Mouse (Mus musculus) lung, embryonic 14.5 days (tissue): ENCODE results near the gene Mfng. TPM values are rescaled to one million over a fixed set of nuclear protein-coding genes. Genes with fewer than 3 reads are reported as not detected.

Experiments
- ATAC-seq: fragments of 200-750 bp; cut with Nextera tagmentation; 2 replicates; pipeline ENCODE4 v1.8.0; 2017; ENCODE audit warnings: mild to moderate bottlenecking, moderate TSS enrichment, moderate library complexity; ENCODE audit not compliant: insufficient read depth
- DNase-seq: peaks from one replicate; pipeline ENCODE4 v3.0.0-alpha.2; 2015
- H3K27ac ChIP-seq: fragments of 300-500 bp; sonication (generic); 2 replicates; pipeline ENCODE4 v1.5.1; 2014; ENCODE audit warnings: low read depth, mild to moderate bottlenecking, moderate library complexity
- H3K27me3 ChIP-seq: fragments of 300-500 bp; sonication (generic); 2 replicates; pipeline ENCODE4 v1.6.1; 2014; ENCODE audit warnings: low read length, control low read depth; ENCODE audit not compliant: insufficient read depth
- H3K36me3 ChIP-seq: fragments of 300-500 bp; sonication (generic); 2 replicates; pipeline ENCODE4 v1.6.1; 2014; ENCODE audit warnings: control low read depth; ENCODE audit not compliant: insufficient read depth
- H3K4me1 ChIP-seq: fragments of 300-500 bp; sonication (generic); 2 replicates; pipeline ENCODE4 v1.6.1; 2014; ENCODE audit warnings: antibody characterized with exemption, control low read depth; ENCODE audit not compliant: insufficient read depth
- H3K4me2 ChIP-seq: fragments of 300-500 bp; sonication (generic); 2 replicates; pipeline ENCODE4 v1.6.1; 2014; ENCODE audit warnings: mild to moderate bottlenecking
- H3K4me3 ChIP-seq: fragments of 300-500 bp; sonication (generic); 2 replicates; pipeline ENCODE4 v1.5.1; 2014; ENCODE audit warnings: low read depth, low read length
- H3K9ac ChIP-seq: fragments of 300-500 bp; sonication (generic); 2 replicates; pipeline ENCODE4 v1.6.1; 2014
- H3K9me3 ChIP-seq: fragments of 300-500 bp; sonication (generic); 2 replicates; pipeline ENCODE4 v1.6.1; 2016; ENCODE audit warnings: low read depth, low read length, control low read depth
- CTCF ChIP-seq: IDR thresholded peaks from 2 replicates; pipeline ENCODE4 v1.5.1; 2016; ENCODE audit warnings: antibody characterized with exemption, low read depth
- WGBS: fragments of 180-500 bp; shearing (Covaris S2); extraction: QIAGEN DNeasy Blood & Tissue Kit; methylation state at CpG from one replicate; pipeline ENCODE4 v1.1.7; 2014; 5-methylcytosine and 5-hydroxymethylcytosine counted together
- polyA plus RNA-seq: library from polyadenylated mRNA; unstranded; fragments of >200 nt; fragmentation: Nextera tagmentation; extraction: Ambion mirVana; gene quantifications from 2 replicates; pipeline ENCODE4 v1.2.1, GENCODE M21; 2014

The Mfng gene
- polyA plus RNA-seq, 1 experiment from 2014 or later = 34.3 TPM

GRCm38 (mm10) chr15:78780908-78781307, 7.6 kb upstream of the Mfng start:
- Histone ChIP-seq H3K4me1 (no peaks in the 10 kb centered on the region), H3K36me3 (no peaks in the 10 kb centered on the region), H3K4me2 (no peak overlapping the region), H3K9me3 (no peaks in the 10 kb centered on the region), H3K4me3 (no peak overlapping the region), H3K27me3 (no peaks in the 10 kb centered on the region), H3K9ac (no peak overlapping the region), H3K27ac (no peak overlapping the region)
- no peak for ATAC-seq
- TF ChIP-seq CTCF = no peak
- 85% methylated on average over 7 of the region's 7 CpGs for WGBS
- DNase-seq = no peak

- no peak overlapping the region for H3K27ac ChIP-seq
- peaks cover 4% of the 10 kb centered on the region; the same call in 1 of the 2 replicates for H3K36me3 ChIP-seq
- H3K27me3 ChIP-seq = no peaks in the 10 kb centered on the region
- TF ChIP-seq CTCF = no peak
- H3K4me3 ChIP-seq = no peak overlapping the region
- no peak for ATAC-seq
- no peak for DNase-seq
- no peak overlapping the region for H3K4me2 ChIP-seq
- H3K4me1 ChIP-seq = no peaks in the 10 kb centered on the region
- 91% methylated on average over 14 of the region's 14 CpGs for WGBS
- H3K9ac ChIP-seq = no peak overlapping the region
- no peaks in the 10 kb centered on the region for H3K9me3 ChIP-seq
These were observed 7.1 kb upstream of the Mfng start for GRCm38 (mm10) chr15:78780359-78780758.

GRCm38 (mm10) chr15:78779690-78780089, 6.4 kb upstream of the Mfng start:
- TF ChIP-seq CTCF = no peak
- H3K9me3 ChIP-seq = no peaks in the 10 kb centered on the region
- H3K4me3 ChIP-seq = no peak overlapping the region
- ATAC-seq = no peak
- no peak overlapping the region for H3K4me2 ChIP-seq
- H3K4me1 ChIP-seq = no peaks in the 10 kb centered on the region
- DNase-seq = no peak
- no peak overlapping the region for H3K9ac ChIP-seq
- 85% methylated on average over 5 of the region's 5 CpGs for WGBS
- H3K27ac ChIP-seq = no peak overlapping the region
- no peaks in the 10 kb centered on the region for H3K27me3 ChIP-seq
- peaks cover 10% of the 10 kb centered on the region; the same call in 1 of the 2 replicates for H3K36me3 ChIP-seq

- no peak overlapping the region for H3K9ac ChIP-seq
- ATAC-seq = no peak
- H3K4me3 ChIP-seq = no peak overlapping the region
- peak; percentile 52 for TF ChIP-seq CTCF
- H3K27ac ChIP-seq = no peak overlapping the region
- 66% methylated on average over 8 of the region's 8 CpGs for WGBS
- H3K36me3 ChIP-seq = peaks cover 11% of the 10 kb centered on the region; the same call in 1 of the 2 replicates
- no peak for DNase-seq
- H3K9me3 ChIP-seq = no peaks in the 10 kb centered on the region
- no peak overlapping the region for H3K4me2 ChIP-seq
- no peaks in the 10 kb centered on the region for H3K4me1 ChIP-seq
- no peaks in the 10 kb centered on the region for H3K27me3 ChIP-seq
These were observed 6.0 kb upstream of the Mfng start for GRCm38 (mm10) chr15:78779253-78779652.

- Histone ChIP-seq H3K27me3 (no peaks in the 10 kb centered on the region), H3K4me3 (no peak overlapping the region), H3K9me3 (no peaks in the 10 kb centered on the region), H3K27ac (no peak overlapping the region), H3K4me2 (no peak overlapping the region), H3K9ac (no peak overlapping the region), H3K36me3 (peaks cover 11% of the 10 kb centered on the region; the same call in 1 of the 2 replicates), H3K4me1 (no peaks in the 10 kb centered on the region)
- ATAC-seq = 0 out of 2 replicates have a peak, but pooled peaks have one; percentile 16
- WGBS = 55% methylated on average over 13 of the region's 15 CpGs
- peak; percentile 91 for DNase-seq
- TF ChIP-seq CTCF = peak; percentile 88
These were observed 5.0 kb upstream of the Mfng start for GRCm38 (mm10) chr15:78778077-78778870.

GRCm38 (mm10) chr15:78772856-78773255, 419 bp downstream of the Mfng start:
- TF ChIP-seq CTCF = no peak
- 33% methylated on average over 14 of the region's 14 CpGs for WGBS
- Histone ChIP-seq H3K9me3 (no peaks in the 10 kb centered on the region), H3K27me3 (no peaks in the 10 kb centered on the region), H3K4me2 (peak overlapping the region; percentile 54), H3K36me3 (peaks cover 11% of the 10 kb centered on the region; the same call in 1 of the 2 replicates), H3K9ac (peak overlapping the region; percentile 37), H3K27ac (peak overlapping the region; percentile 70; the same call in 1 of the 2 replicates), H3K4me1 (no peaks in the 10 kb centered on the region), H3K4me3 (peak overlapping the region; percentile 34)
- no peak for ATAC-seq
- no peak for DNase-seq

GRCm38 (mm10) chr15:78772368-78772763, 909 bp downstream of the Mfng start:
- ATAC-seq (peak; percentile 33; the same call in 1 of the 2 replicates), DNase-seq (peak; percentile 25)
- Histone ChIP-seq H3K9ac (peak overlapping the region; percentile 37), H3K9me3 (no peaks in the 10 kb centered on the region), H3K27ac (peak overlapping the region; percentile 70), H3K27me3 (no peaks in the 10 kb centered on the region), H3K4me3 (peak overlapping the region; percentile 34), H3K36me3 (peaks cover 11% of the 10 kb centered on the region; the same call in 1 of the 2 replicates), H3K4me2 (peak overlapping the region; percentile 54), H3K4me1 (no peaks in the 10 kb centered on the region)
- TF ChIP-seq CTCF = no peak
- 37% methylated on average over 4 of the region's 4 CpGs for WGBS
